Mouse (Mus musculus) frontal cortex, adult (tissue): ENCODE results near the gene Ercc6l.

ENCODE experiments used
- ATAC-seq: cut with Nextera tagmentation; 2 replicates; pipeline ENCODE4 v1.9.2; 2017; ENCODE audit warnings: mild to moderate bottlenecking, moderate library complexity, mixed read lengths; ENCODE audit not compliant: low TSS enrichment

The Ercc6l gene

GRCm38 (mm10) chrX:102156618-102157422 lies at the start of gene Ercc6l:
Gene Ercc6l, minus strand, starts transcription at chrX:102157091.
- peak; percentile 100 for ATAC-seq

- no peak for ATAC-seq
These were observed 33.9 kb upstream of the Ercc6l start for GRCm38 (mm10) chrX:102190840-102191239.

- 0 out of 2 replicates have a peak, but pooled peaks have one; percentile 2 for ATAC-seq
These were observed 32.7 kb upstream of the Ercc6l start for GRCm38 (mm10) chrX:102189581-102189980.

GRCm38 (mm10) chrX:102188712-102189497 lies 32.0 kb upstream of the Ercc6l start, which contains the start of gene Rps4x:
Gene Rps4x, minus strand, starts transcription at chrX:102189394.
- ATAC-seq, result peak; percentile 100

GRCm38 (mm10) chrX:102187023-102187699 lies 30.3 kb upstream of the Ercc6l start:
- ATAC-seq, result no peak

- no peak for ATAC-seq
These were observed 25.7 kb upstream of the Ercc6l start for GRCm38 (mm10) chrX:102182575-102182974.

- ATAC-seq, result no peak
These were observed 18.8 kb upstream of the Ercc6l start for GRCm38 (mm10) chrX:102175538-102176287.

GRCm38 (mm10) chrX:102170900-102171299 lies 14.0 kb upstream of the Ercc6l start:
- ATAC-seq, result no peak

- no peak for ATAC-seq
These were observed 13.2 kb upstream of the Ercc6l start for GRCm38 (mm10) chrX:102170135-102170534.

- ATAC-seq, result no peak
These were observed 12.8 kb upstream of the Ercc6l start for GRCm38 (mm10) chrX:102169724-102170123.

- ATAC-seq, result 0 out of 2 replicates have a peak, but pooled peaks have one; percentile 20
These were observed 10.1 kb upstream of the Ercc6l start for GRCm38 (mm10) chrX:102166986-102167385.

- no peak for ATAC-seq
These were observed 9.6 kb upstream of the Ercc6l start for GRCm38 (mm10) chrX:102166521-102166920.

- ATAC-seq, result no peak
These were observed 6.6 kb upstream of the Ercc6l start for GRCm38 (mm10) chrX:102163529-102163928.

GRCm38 (mm10) chrX:102163096-102163495 lies 6.2 kb upstream of the Ercc6l start:
- ATAC-seq, result 0 out of 2 replicates have a peak, but pooled peaks have one; percentile 55

GRCm38 (mm10) chrX:102160528-102160927 lies 3.6 kb upstream of the Ercc6l start:
- ATAC-seq, result no peak

GRCm38 (mm10) chrX:102159778-102160177 lies 2.9 kb upstream of the Ercc6l start:
- no peak for ATAC-seq

- no peak for ATAC-seq
These were observed 516 bp upstream of the Ercc6l start for GRCm38 (mm10) chrX:102157423-102157791.

GRCm38 (mm10) chrX:102141157-102141556 lies 15.7 kb downstream of the Ercc6l start:
- ATAC-seq, result no peak

- ATAC-seq, result no peak
These were observed 35.6 kb downstream of the Ercc6l start for GRCm38 (mm10) chrX:102121321-102121720.

- peak; percentile 99 for ATAC-seq
These were observed 37.6 kb downstream of the Ercc6l start, which contains the start of gene Pin4 for GRCm38 (mm10) chrX:102119042-102119864. Gene Pin4, plus strand, starts transcription at chrX:102119447.
